Mouse (Mus musculus): Measurements from ENCODE around the gene Gpr61.

GRCm38 (mm10) chr3:108204470-108204869 lies 49.8 kb upstream of the Gpr61 start:
- TF ChIP-seq POLR2A (IDR thresholded peaks at IDR 0.05; ENCODE audit: low read depth, low read length): no peak
- no peak for TF ChIP-seq CTCF (conservative IDR thresholded peaks at IDR 0.05; ENCODE audit: insufficient read depth, insufficient read length, low read depth, low read length)

Data from kidney, adult 2 months (tissue).